10 mouse cellular contexts compared by ENCODE assay signal in the genomic region with DNA sequence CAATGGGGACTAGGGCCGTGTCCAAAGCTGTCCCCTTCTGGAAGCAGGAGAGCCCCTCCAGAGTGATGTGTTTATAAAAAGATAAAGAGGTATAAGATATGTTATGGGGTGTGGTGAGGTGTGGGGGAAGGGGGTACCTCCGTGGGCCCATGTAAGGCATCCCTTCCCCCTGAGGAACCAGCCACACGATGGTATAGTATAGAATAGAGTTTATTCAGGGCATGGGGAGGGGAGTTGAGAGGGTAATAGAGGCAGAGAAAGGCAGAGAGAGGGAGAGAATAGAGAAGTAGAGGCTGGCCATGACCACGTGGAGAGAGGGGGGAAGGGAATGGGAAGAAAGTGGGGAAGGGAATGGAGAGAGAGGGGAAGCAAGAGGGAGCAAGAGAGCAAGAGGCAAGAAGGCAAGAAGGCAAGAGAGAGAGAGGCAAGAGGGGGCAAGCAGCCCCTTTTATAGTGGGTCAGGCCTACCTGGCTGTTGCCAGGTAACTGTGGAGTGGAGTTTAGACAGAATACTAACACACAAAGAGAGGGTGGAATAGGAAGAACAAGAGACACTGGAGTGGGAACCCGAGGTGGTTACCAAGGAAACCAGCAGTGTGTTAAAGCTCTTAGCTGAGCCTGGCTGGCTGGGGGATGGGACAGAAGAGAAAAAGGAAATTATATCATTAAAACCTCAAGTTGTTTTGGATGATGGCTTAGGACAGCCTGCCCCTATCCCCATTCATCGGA. TPM values are rescaled to one million over a fixed set of nuclear protein-coding genes. Genes with fewer than 3 reads are reported as not detected.
DNase-seq lines count a peak whose midpoint lies in the region; ATAC-seq lines count a peak whose summit lies in the region.
"Had no signal": no experiment of that assay in that cellular context is flagged by ENCODE, and none has a peak within 500 bp of the region (broad histone marks: within the 10 kb centered on the region; RNA-seq: fewer than 3 reads in every experiment).

No protein-coding gene starts in this region.

- H3K4me1 ChIP-seq in hindbrain, embryonic 15.5 days (replicated peaks) = 0 out of 2 replicates have a peak, but pooled peaks cover 3% of the 10 kb centered on the region
- H3K4me1 ChIP-seq in midbrain, embryonic 16.5 days (ENCODE audit: control insufficient read depth, insufficient read depth, low read length) = peaks cover 4% of the 10 kb centered on the region; the same call in 1 of the 2 replicates

- H3K9ac ChIP-seq in hindbrain, embryonic 15.5 days = no peak overlapping the region
- H3K9ac ChIP-seq in midbrain, embryonic 16.5 days (ENCODE audit: low read depth, low read length) = no peak overlapping the region

- peak; percentile 92 for ATAC-seq in hindbrain, embryonic 15.5 days (ENCODE audit: low FRiP score, low read depth)
- ATAC-seq in midbrain, embryonic 16.5 days = peak; percentile 97
- ATAC-seq in activated CD4-positive, CD25-positive, alpha-beta regulatory T cell, adult 4 months = no peak
- ATAC-seq: inflammation-experienced regulatory T-cells, adult 6 months had no signal

- 41% methylated on average over 6 of the region's 6 CpGs for WGBS in hindbrain, embryonic 15.5 days
- WGBS in midbrain, embryonic 16.5 days = 31% methylated on average over 6 of the region's 6 CpGs

- H3K36me3 ChIP-seq in hindbrain, embryonic 15.5 days = no peaks in the 10 kb centered on the region
- no peaks in the 10 kb centered on the region for H3K36me3 ChIP-seq in midbrain, embryonic 16.5 days (ENCODE audit: control insufficient read depth, insufficient read depth, low read length)

- 0 out of 2 replicates have a peak, but pooled peaks cover 5% of the 10 kb centered on the region for H3K27me3 ChIP-seq in hindbrain, embryonic 15.5 days
- peaks cover 7% of the 10 kb centered on the region; the same call in 1 of the 2 replicates for H3K27me3 ChIP-seq in midbrain, embryonic 16.5 days (ENCODE audit: control insufficient read depth, insufficient read depth, low read depth, low read length)

- no peak overlapping the region for H3K4me3 ChIP-seq in hindbrain, embryonic 15.5 days
- H3K4me3 ChIP-seq in midbrain, embryonic 16.5 days (ENCODE audit: low read depth, low read length) = no peak overlapping the region

- no peaks in the 10 kb centered on the region for H3K9me3 ChIP-seq in hindbrain, embryonic 15.5 days
- H3K9me3 ChIP-seq in midbrain, embryonic 16.5 days (replicated peaks; ENCODE audit: control insufficient read depth, low read length, poor library complexity, severe bottlenecking) = no peaks in the 10 kb centered on the region

- peak overlapping the region; percentile 62; the same call in 1 of the 2 replicates for H3K27ac ChIP-seq in hindbrain, embryonic 15.5 days (replicated peaks)
- H3K27ac ChIP-seq in midbrain, embryonic 16.5 days (ENCODE audit: low read length) = peak overlapping the region; percentile 82

- peak; percentile 8 for DNase-seq in ES-CJ7 (ENCODE audit: low read depth, low spot score)
- DNase-seq in embryo, embryonic 11 days = peak; percentile 32
- no peak for DNase-seq in gastrocnemius, adult 18-20 months (ENCODE audit: low spot score)
- DNase-seq in yolk sac, embryonic 10.5 days (ENCODE audit: low spot score) = no peak
- no peak for DNase-seq in spleen, postnatal 36 days (ENCODE audit: low spot score in 2 of 2)

- no peak overlapping the region for H3K4me2 ChIP-seq in hindbrain, embryonic 15.5 days
- no peak overlapping the region for H3K4me2 ChIP-seq in midbrain, embryonic 16.5 days (ENCODE audit: low read length)

RNA-seq across cellular contexts. Expression of gene Cxcr3, which starts 6.4 kb away (rescaled TPM):
- polyA plus RNA-seq in hindbrain, embryonic 15.5 days (2015; fragmentation: Nextera tagmentation; extraction: Ambion mirVana) = 0.35 TPM in 1 of 2 replicates, not detected in the other
- 0.14 and 0.16 TPM in 2 replicates for polyA plus RNA-seq in midbrain, embryonic 16.5 days (2015; fragmentation: Nextera tagmentation; extraction: Ambion mirVana)
- total RNA-seq in gastrocnemius, adult 18-20 months (2021) = under 1 TPM in 1 of 2 experiments, not detected in 1; 0.12 TPM
- polyA plus RNA-seq in activated CD4-positive, CD25-positive, alpha-beta regulatory T cell, adult 4 months (2017; shearing (Covaris generic)) = 100 to 1,000 TPM; 250 to 251 TPM

RNA-seq across cellular contexts. Expression of gene Gm4779, which starts 53.7 kb away (rescaled TPM):
- polyA plus RNA-seq in hindbrain, embryonic 15.5 days (2015; fragmentation: Nextera tagmentation; extraction: Ambion mirVana) = 0.09 TPM in 1 of 2 replicates, not detected in the other
- polyA plus RNA-seq in midbrain, embryonic 16.5 days (2015; fragmentation: Nextera tagmentation; extraction: Ambion mirVana) = 0.24 TPM in 1 of 2 replicates, not detected in the other
- total RNA-seq in gastrocnemius, adult 18-20 months (2021) = not detected
- polyA plus RNA-seq in activated CD4-positive, CD25-positive, alpha-beta regulatory T cell, adult 4 months (2017; shearing (Covaris generic)) = not detected
- total RNA-seq: neutrophil, adult 5-6 weeks had no signal

RNA-seq across cellular contexts. Expression of gene 8030474K03Rik, which starts 54.0 kb away (rescaled TPM):
- polyA plus RNA-seq in hindbrain, embryonic 15.5 days (2015; fragmentation: Nextera tagmentation; extraction: Ambion mirVana) = not detected in 2 replicates
- 0.14 TPM in 1 of 2 replicates, not detected in the other for polyA plus RNA-seq in midbrain, embryonic 16.5 days (2015; fragmentation: Nextera tagmentation; extraction: Ambion mirVana)
- not detected for total RNA-seq in gastrocnemius, adult 18-20 months (2021)
- polyA plus RNA-seq in activated CD4-positive, CD25-positive, alpha-beta regulatory T cell, adult 4 months (2017; shearing (Covaris generic)) = not detected
- total RNA-seq: neutrophil, adult 5-6 weeks had no signal

Comparison
In these comparisons a context has a peak if more than half of its experiments do, and no peak if none do; other contexts are left out.
1. DNase-seq: peak in ES-CJ7 (single experiment) and embryo, embryonic 11 days (single experiment); none in gastrocnemius, adult 18-20 months (single experiment), yolk sac, embryonic 10.5 days (single experiment) and spleen, postnatal 36 days (0 of 2).
2. RNA of gene Cxcr3, which starts 6.4 kb away (polyA plus RNA-seq): 250 to 251 TPM in activated CD4-positive, CD25-positive, alpha-beta regulatory T cell, adult 4 months; 0.14 to 0.16 TPM in midbrain, embryonic 16.5 days and 0.35 TPM in hindbrain, embryonic 15.5 days; every median in the first group is over 100 times any median in the second.